Mouse (Mus musculus): ENCODE measurements around the gene Tnfaip8l2.

Tnfaip8l2 gene

GRCm38 (mm10) chr3:95141952-95142616, at the start of gene Tnfaip8l2:
TSS of gene Tnfaip8l2 (minus strand) at chr3:95142360.
- no peak for DNase-seq

DNA sequence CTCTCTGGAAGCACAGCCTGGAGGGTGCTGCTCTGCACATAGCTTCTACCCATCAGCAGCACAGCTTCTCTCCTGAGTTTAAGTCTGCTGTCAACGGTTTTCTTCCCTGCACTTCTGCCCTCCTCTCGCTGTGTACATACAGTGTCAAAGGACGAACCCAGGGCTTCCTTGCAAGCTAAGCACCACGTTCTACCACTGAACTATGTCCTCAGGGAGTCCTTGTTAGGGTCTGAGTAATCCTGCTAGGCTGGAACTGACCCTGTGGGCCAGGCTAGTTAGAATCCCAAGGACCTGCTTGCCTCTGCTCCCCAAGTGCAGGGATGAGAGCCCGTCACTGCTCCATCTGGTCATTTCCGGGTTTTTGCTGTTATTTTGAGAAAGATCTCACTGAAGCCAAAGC, 44.7 kb upstream of the Tnfaip8l2 start:
- DNase-seq: no peak

DNA sequence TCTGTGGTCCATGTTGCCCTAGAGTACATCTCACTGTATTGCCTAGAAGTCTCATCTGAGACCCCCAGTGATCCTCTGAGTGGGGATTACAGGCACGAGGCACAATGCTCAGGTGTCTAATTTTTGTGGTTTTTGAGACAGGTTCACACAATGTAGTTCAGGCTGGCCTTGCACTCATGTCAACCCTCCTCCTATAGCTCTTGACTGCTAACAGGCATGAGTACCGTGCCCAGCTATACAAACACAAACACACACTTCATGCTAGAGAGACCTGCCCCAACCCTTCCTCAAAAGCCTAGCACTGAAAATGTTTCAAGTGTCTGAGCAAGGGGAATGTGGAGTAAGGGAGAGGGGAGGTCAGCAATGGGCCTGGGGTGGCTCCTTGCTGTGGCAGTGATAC, 43.9 kb upstream of the Tnfaip8l2 start:
- no peak for DNase-seq

DNA sequence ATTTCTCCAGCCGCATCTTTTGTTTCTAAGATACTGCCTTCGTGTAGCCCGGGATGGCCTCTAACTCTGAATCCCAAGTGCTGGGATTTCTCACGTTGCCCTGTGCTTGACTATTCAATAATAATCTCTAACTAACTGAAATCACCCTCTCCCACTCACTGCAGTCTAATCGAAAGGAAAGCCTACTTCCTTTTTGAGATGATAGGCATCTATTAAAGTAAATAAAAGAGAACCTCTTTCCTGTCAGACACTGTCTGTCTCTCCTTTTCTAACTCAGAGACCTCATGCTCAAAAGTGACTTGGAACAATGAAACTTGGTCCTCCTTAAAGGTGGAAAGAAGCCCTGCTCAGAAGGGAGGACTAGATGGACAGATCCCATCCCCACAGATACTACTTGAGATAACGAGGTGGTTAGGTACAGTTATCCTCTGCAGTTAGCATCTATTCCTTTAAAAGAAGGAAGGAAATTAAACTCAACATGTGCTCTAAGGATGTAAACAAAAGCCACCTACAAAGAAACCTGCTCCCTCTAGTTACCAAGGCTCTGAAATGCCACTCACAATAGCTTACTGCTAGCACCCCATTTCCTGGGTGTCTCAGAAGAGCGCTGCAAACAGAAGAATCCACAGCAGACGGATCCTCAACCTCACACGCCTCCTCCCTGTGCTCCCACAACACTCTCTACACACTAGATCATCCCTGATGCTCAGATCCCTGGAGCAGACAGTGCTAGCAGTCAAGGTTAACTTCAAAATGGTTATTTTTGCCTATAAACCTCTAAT, 42.8 kb upstream of the Tnfaip8l2 start:
- no peak for DNase-seq

- no peak for DNase-seq
Observed at GRCm38 (mm10) chr3:95181841-95182240, 39.7 kb upstream of the Tnfaip8l2 start.

GRCm38 (mm10) chr3:95179890-95180289, 37.7 kb upstream of the Tnfaip8l2 start:
- DNase-seq: no peak

DNA sequence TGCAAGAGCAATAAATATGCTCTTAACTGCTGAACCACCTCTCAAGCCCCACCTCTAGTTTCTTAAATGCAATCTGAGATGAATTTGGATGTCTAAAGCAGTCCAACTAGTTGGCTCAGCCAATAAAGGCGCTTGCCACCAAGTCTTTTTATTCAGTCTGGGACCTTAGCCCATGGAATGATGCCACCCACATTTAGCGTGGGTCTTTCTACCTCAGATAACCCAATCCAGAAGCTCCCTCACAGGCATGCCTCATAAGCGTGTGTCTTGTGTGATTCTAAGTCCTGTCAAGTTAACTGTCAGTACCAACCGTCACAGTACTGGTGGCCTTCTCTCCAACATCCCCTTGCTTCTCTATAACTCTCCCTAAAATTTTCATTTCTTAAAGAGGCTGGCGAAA, 36.8 kb upstream of the Tnfaip8l2 start:
- DNase-seq: no peak

DNA sequence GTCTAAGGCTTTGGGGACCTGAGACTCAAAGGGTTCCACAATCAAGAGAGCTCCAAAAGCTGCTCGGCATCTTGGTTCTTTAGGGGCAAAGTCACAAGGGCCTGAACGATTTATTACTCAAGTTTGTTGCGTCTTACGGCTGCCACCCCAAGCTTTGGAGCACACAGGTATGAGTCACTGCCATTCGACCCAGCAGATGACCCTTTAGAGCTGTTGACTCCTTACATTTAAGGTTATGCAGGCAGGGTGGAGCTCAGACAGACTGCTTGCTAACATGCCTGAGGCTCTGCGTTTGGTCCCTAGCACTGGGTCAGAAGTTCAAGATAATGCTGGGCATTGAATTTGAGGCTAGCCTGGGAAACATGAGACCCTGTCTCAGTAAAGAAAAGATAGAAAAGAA, 35.4 kb upstream of the Tnfaip8l2 start:
- DNase-seq: no peak

DNA sequence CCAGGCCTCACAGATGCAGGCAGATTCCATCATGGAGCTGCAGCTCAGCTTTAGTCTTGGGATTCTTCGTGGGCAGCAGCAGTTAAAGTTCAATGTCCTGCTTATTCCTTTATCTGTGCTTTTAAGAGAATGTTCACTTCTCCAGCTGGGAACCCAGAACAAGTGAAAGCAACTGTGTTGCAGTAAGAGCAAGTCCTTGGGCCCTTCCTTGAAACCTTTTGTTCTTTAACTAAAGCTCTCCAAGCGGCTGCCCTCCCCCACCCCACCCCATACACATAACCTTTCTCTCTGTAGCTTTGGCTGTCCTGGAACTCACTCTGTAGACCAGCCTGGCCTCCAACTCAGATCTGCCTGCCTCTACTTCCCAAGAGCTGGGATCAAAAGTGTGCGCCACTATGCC, 34.3 kb upstream of the Tnfaip8l2 start:
- no peak for DNase-seq

GRCm38 (mm10) chr3:95174011-95174592, 31.9 kb upstream of the Tnfaip8l2 start:
- peak; percentile 75 for DNase-seq

DNA sequence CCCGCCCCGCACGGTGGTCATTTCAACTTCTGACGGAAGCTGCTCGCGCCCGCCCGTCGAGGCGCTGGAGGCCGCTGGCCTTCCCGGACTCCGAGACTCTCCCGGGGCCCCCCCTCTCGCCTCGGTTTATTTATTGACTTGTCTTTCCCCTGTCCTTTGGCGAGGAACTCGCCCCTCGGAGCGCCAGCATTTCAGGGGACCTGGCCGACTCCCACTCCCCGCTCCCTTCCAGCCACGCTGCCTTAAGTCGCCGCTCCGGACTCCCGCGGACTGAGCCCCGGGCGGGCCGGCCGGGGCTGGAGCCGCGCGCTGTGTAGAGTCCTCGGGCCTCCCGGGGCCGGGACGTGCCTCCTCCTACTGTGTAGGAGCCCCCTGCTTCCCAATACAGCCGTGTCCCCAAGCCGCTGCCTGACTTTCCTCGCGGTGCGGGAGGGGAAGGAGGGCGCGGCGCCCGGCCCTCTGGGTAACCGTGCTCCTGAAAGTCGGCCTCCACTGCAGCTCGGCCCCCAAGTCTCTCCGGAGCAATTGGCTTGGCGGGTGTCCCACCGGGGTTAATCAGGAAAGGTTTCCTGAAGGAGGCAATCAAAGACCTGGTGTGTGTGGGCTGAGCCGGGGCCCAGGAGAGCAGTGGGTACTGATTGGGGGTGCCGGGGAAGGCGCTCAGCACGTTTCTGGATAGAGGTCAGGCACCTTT, 31.2 kb upstream of the Tnfaip8l2 start:
- peak; percentile 19 for DNase-seq

- DNase-seq: no peak
Observed at GRCm38 (mm10) chr3:95172526-95173255, 30.5 kb upstream of the Tnfaip8l2 start.

DNA sequence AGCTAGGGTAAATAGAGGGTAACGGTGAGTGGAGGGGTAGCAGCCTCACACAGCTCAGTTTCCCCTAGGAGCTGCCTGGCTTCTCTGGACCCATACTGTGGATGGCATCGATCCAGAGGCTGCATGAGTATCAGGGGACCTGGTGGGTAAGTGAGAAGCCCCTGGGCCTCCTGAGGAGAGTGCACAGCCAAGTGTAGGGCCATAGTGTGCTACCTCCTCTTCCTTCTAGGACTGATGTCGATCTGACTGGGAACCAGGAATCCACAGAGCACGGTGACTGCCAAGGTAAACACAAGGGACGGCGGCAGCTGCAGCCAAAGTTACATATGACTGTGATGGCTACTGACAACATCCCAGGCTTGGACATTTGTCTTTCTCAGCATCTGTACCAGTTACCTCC, 28.9 kb upstream of the Tnfaip8l2 start:
- DNase-seq: no peak

GRCm38 (mm10) chr3:95169996-95170395, 27.8 kb upstream of the Tnfaip8l2 start:
- DNase-seq: no peak

GRCm38 (mm10) chr3:95164840-95165239, 22.7 kb upstream of the Tnfaip8l2 start:
- DNase-seq: no peak

GRCm38 (mm10) chr3:95164256-95164550, 22.0 kb upstream of the Tnfaip8l2 start:
- no peak for DNase-seq

DNA sequence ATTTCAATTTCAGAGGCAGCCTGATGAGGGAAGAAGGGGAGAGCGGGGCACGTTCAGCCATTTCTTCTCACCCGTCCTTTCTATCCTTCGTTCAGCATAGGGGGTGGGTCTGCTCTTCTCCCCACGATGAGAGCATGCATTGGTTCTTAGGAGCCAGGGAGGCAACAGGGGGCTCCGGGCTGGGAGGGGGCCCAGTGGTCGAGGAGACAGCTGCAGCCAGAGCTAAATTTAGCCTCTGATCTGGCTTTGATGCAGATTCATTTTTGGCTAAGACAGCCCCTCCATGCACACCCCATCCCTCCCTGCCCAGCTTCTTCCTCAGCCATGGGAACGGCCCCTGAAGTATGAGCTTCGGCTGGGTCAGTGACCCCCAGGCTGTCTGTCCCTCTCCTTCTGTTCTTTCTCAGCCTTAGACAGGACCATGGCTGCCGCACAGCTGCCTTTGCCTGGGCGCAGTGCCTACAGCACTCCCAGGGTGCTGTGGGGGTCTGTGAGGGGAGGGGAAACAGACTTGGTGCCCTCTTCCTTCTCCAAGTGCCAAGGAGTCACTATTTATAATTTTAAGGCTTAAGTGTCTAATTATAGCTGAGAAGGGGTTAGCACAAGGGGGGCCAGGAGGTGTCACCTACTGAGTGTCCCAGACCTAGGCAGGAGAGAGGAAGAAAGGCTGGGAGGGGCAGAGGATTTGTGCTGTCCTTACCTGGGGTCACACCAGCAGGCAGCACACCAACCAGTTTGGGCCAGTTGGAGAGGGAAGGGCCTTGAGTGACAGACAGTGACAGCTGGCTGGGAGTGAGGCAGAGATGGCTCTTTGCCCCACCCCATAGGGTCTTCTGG, 21.5 kb upstream of the Tnfaip8l2 start:
- no peak for DNase-seq

- DNase-seq: no peak
Observed at GRCm38 (mm10) chr3:95162345-95162628, 20.1 kb upstream of the Tnfaip8l2 start.

DNA sequence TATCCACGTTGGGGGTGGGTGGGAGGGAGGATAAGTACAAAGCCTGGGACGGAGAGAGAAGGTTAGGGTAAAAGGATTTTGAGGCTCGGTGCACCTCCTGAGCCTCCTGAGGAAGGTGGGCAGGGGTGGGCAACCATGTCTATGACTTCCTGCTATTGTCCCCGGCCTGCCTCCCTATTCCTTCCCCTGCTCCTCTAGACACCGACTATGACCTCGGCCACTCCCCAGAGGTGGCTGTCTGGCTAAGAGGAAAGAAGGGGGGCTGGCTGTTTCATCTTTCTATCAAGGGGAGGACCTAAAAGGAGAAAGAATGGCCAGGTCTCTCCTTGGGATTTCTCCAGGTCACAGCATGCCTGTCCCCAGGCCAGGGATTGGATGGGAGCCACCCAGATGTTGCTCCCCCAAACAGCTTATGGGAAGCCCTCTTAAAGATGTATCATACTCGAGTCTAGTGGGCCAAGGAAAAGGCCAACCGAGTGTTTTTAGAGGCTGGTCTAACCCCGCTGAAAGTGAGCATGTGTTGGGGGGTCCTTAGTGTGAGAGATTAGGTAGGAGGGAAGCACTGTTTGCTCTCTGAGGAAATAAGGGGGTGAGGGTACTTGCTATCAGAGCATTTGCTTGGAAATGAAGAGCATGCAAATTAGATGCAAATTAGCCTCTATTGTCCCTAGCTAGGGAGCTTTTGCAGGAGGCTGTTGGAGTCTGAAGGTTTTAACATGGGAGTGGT, 19.6 kb upstream of the Tnfaip8l2 start:
- DNase-seq: no peak

DNA sequence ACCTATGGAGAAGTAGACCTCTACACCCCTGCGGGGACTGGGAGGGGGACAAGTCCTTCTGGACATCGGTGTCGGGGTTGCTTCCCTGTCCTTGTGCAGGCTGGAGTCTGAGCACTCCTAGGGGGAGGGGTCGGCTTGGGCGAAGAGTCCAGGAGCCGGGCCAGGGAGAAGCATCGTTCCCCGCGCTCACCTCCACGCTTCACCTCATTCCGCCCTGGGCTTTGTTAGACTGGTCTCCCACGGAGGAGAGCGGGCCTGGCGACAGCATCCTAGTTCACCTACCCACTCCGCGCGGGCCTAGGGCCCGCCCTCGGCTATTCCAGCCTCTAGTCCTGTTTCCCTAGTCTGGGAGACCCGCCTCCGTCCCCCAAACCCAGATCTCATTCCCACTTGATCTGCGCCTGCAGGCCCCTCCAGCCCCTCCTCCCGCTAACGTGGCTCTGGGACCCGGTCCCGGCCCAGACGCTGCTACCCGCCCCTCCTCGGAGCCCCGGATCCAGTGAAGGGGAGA, 18.9 kb upstream of the Tnfaip8l2 start:
- no peak for DNase-seq

All from kidney, adult 11 months (tissue).